Mouse (Mus musculus) olfactory bulb, adult 2 months (tissue): ENCODE results near the gene Acsl4.

Experiments
- CTCF ChIP-seq: fragments of 200-500 bp; IDR thresholded peaks from 2 replicates; pipeline ENCODE4 v1.5.1; 2012; ENCODE audit warnings: low read depth, mild to moderate bottlenecking, low read length, moderate library complexity; ENCODE audit not compliant: insufficient read depth
- POLR2A ChIP-seq: fragments of 200-500 bp; IDR thresholded peaks from 2 replicates; pipeline ENCODE4 v1.6.1; 2012; ENCODE audit warnings: mild to moderate bottlenecking, low read depth, low read length, moderate library complexity; ENCODE audit not compliant: insufficient read depth

DNA sequence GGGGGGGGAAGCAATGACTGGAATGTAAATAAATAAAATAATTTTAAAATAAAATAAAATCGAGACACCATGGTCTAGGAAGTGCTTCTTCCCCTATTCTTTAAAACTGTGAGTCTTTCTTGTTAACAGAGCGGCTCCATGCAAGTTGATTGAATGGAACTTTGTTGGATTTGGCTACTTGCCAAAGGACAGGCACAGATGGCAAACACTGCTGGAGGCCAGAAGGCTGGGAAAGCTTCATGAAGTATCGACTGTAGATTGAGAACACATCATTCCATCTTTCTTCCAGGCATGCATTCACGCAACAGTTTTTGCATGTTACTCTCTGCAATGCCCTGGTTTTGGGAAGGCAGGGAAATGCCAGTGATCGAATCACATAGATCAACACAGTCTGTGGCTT, 79.9 kb downstream of the Acsl4 start:
- no peak for TF ChIP-seq CTCF
- TF ChIP-seq POLR2A = no peak
